Mouse (Mus musculus): Measurements from ENCODE around the gene Hrh3. TPM values are rescaled to one million over a fixed set of nuclear protein-coding genes. Genes with fewer than 3 reads are reported as not detected.
A peak's percentile ranks its signal among the peaks of the same experiment; 100 is the strongest.

Hrh3 gene
- polyA plus RNA-seq, 1 experiment from 2014 or later, result 2.1 TPM

DNA sequence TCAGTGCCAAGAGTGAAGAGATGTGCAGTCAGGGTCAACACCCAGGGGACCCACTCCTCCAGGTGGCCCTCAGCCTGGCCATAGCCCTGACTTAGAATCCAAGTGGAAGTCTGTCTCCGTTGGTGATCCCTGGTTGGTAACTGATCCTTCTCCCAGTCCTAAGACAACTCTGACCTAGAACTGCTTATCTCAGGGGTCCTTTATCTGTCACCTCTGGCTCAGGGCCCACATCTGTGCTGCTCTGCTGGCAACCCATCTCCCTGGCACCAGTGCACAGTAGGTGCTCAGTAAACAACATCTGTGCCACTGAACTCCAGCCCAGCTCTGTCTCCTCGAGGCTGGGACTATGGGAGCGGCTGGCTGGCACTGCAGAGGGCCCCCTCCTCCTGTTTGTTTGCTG lies 6.7 kb downstream of the Hrh3 start:
- no peak for ATAC-seq
- H3K36me3 ChIP-seq (ENCODE audit: control insufficient read depth, insufficient read depth, low read length), result no peaks in the 10 kb centered on the region
- H3K4me2 ChIP-seq (ENCODE audit: low read length), result no peak overlapping the region
- H3K27me3 ChIP-seq (replicated peaks; ENCODE audit: control insufficient read depth, insufficient read depth, low read length), result peaks cover 17% of the 10 kb centered on the region
- 40% methylated on average over 3 of the region's 3 CpGs for WGBS
- H3K9ac ChIP-seq (ENCODE audit: low read depth, low read length), result no peak overlapping the region
- no peaks in the 10 kb centered on the region for H3K9me3 ChIP-seq (ENCODE audit: control insufficient read depth, low read length)
- no peak overlapping the region for H3K4me3 ChIP-seq (ENCODE audit: low read length)
- H3K27ac ChIP-seq (ENCODE audit: low read depth, low read length), result no peak overlapping the region
- H3K4me1 ChIP-seq (ENCODE audit: control insufficient read depth, insufficient read depth, low read depth, low read length), result peaks cover 8% of the 10 kb centered on the region

DNA sequence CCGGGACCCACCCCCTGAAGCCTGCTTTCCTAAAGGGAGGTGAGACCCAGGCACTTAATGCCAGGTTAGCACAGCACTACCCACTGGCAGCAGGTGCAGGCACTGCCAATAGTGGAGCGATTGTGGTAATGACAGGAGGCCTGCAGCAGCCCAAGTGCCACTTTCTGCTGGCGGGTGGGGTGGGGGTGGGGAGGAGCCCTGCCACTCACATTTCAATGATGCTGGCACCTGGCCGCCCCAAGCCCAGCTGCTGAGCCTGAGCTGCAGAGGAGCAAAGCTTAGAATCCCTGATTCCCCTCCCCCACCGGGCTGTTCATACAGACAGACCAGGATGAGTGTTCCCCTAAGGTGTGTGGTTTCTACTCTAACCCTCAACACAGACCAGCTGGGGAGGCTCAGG lies 8.6 kb downstream of the Hrh3 start:
- Histone ChIP-seq H3K27me3 (replicated peaks; ENCODE audit: control insufficient read depth, insufficient read depth, low read length) (peaks cover 4% of the 10 kb centered on the region), H3K4me2 (ENCODE audit: low read length) (no peak overlapping the region), H3K9me3 (ENCODE audit: control insufficient read depth, low read length) (no peaks in the 10 kb centered on the region), H3K36me3 (ENCODE audit: control insufficient read depth, insufficient read depth, low read length) (no peaks in the 10 kb centered on the region), H3K4me1 (ENCODE audit: control insufficient read depth, insufficient read depth, low read depth, low read length) (peaks cover 8% of the 10 kb centered on the region), H3K27ac (ENCODE audit: low read depth, low read length) (no peak overlapping the region), H3K4me3 (ENCODE audit: low read length) (no peak overlapping the region), H3K9ac (ENCODE audit: low read depth, low read length) (no peak overlapping the region)
- WGBS, result 48% methylated on average over 4 of the region's 5 CpGs
- no peak for ATAC-seq

DNA sequence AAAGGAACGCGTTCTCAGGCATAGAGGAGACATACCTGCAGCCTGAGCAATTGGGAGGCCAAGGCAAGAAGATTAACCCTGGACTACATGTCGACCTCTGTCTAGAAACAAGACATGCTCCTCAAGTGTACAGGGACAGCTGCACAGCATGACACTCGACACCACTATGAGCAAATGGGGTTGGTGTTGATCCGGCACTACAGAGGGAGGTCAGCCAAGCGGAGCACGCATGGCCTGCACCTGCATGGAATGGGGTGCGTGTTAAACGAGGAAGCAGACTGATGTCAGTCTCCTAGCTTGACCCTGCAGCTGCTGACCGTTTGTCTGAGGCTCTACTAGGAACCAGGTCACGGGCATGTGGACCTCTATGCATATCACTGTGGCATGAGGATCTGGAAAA lies 14.0 kb downstream of the Hrh3 start:
- no peaks in the 10 kb centered on the region for H3K9me3 ChIP-seq (ENCODE audit: control insufficient read depth, low read length)
- no peak overlapping the region for H3K9ac ChIP-seq (ENCODE audit: low read depth, low read length)
- no peaks in the 10 kb centered on the region; the same call in 1 of the 2 replicates for H3K4me1 ChIP-seq (ENCODE audit: control insufficient read depth, insufficient read depth, low read depth, low read length)
- no peak for ATAC-seq
- no peaks in the 10 kb centered on the region for H3K27me3 ChIP-seq (replicated peaks; ENCODE audit: control insufficient read depth, insufficient read depth, low read length)
- no peaks in the 10 kb centered on the region for H3K36me3 ChIP-seq (ENCODE audit: control insufficient read depth, insufficient read depth, low read length)
- 76% methylated on average over 11 of the region's 11 CpGs for WGBS
- no peak overlapping the region for H3K4me2 ChIP-seq (ENCODE audit: low read length)
- H3K4me3 ChIP-seq (ENCODE audit: low read length), result no peak overlapping the region
- H3K27ac ChIP-seq (ENCODE audit: low read depth, low read length), result no peak overlapping the region

DNA sequence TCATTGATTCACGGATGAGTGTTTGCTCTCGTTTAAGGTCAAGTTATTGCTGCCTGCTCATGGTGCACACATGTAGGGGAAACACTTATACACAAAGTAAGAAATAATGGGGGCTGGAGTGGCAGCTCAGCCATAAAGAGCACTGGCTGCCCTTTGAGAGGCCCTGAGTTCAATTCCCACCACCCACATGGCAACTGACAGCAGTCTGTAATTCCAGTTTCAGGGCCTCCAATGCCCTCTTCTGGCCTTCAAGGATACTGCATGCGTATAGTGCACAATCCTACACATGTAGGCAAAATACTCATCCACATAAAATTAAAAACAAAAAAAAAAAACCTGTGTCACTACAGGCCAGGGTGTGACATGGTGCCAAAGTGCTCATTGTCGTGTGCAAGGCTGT lies 16.8 kb downstream of the Hrh3 start:
- Histone ChIP-seq H3K9me3 (ENCODE audit: control insufficient read depth, low read length) (no peaks in the 10 kb centered on the region), H3K27me3 (replicated peaks; ENCODE audit: control insufficient read depth, insufficient read depth, low read length) (no peaks in the 10 kb centered on the region), H3K4me1 (ENCODE audit: control insufficient read depth, insufficient read depth, low read depth, low read length) (no peaks in the 10 kb centered on the region; the same call in 1 of the 2 replicates), H3K9ac (ENCODE audit: low read depth, low read length) (no peak overlapping the region), H3K36me3 (ENCODE audit: control insufficient read depth, insufficient read depth, low read length) (peaks cover 3% of the 10 kb centered on the region), H3K27ac (ENCODE audit: low read depth, low read length) (no peak overlapping the region), H3K4me3 (ENCODE audit: low read length) (no peak overlapping the region), H3K4me2 (ENCODE audit: low read length) (no peak overlapping the region)
- WGBS, result 90% methylated on average over 4 of the region's 4 CpGs
- ATAC-seq, result no peak

DNA sequence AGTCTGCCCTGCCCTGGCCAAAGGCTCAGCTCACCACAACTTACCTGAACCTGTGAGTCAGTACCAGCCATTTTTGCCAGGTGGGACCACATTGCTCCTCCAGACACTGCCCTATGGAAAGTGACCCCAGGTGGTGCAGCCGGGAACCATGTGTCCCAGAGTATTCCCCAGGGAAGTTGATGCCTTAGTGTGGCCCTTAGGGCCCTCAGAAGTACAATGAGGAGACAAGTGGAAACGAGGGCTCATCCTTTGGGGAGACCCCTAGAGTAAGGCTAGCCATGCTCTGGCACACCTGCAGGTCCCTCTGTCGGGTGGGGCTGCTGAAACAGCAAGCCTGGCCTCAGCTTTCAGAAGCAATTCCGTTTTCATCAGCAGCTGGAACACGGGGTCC lies 17.7 kb downstream of the Hrh3 start:
- Histone ChIP-seq H3K4me3 (ENCODE audit: low read length) (no peak overlapping the region), H3K27ac (ENCODE audit: low read depth, low read length) (no peak overlapping the region; the same call in 1 of the 2 replicates), H3K9ac (ENCODE audit: low read depth, low read length) (no peak overlapping the region), H3K4me2 (ENCODE audit: low read length) (no peak overlapping the region), H3K36me3 (ENCODE audit: control insufficient read depth, insufficient read depth, low read length) (peaks cover 6% of the 10 kb centered on the region), H3K4me1 (ENCODE audit: control insufficient read depth, insufficient read depth, low read depth, low read length) (no peaks in the 10 kb centered on the region; the same call in 1 of the 2 replicates), H3K27me3 (replicated peaks; ENCODE audit: control insufficient read depth, insufficient read depth, low read length) (no peaks in the 10 kb centered on the region), H3K9me3 (ENCODE audit: control insufficient read depth, low read length) (no peaks in the 10 kb centered on the region)
- WGBS, result 85% methylated on average over 5 of the region's 5 CpGs
- no peak for ATAC-seq

GRCm38 (mm10) chr2:180085926-180086636 lies 18.2 kb downstream of the Hrh3 start:
- peak; percentile 40 for ATAC-seq
- H3K27ac ChIP-seq (ENCODE audit: low read depth, low read length), result peak overlapping the region; percentile 9; the same call in 1 of the 2 replicates
- H3K36me3 ChIP-seq (ENCODE audit: control insufficient read depth, insufficient read depth, low read length), result peaks cover 6% of the 10 kb centered on the region
- H3K9ac ChIP-seq (ENCODE audit: low read depth, low read length), result 0 out of 2 replicates have a peak overlapping the region, but pooled peaks have one; percentile 4
- no peak overlapping the region for H3K4me3 ChIP-seq (ENCODE audit: low read length)
- no peaks in the 10 kb centered on the region; the same call in 1 of the 2 replicates for H3K4me1 ChIP-seq (ENCODE audit: control insufficient read depth, insufficient read depth, low read depth, low read length)
- no peak overlapping the region for H3K4me2 ChIP-seq (ENCODE audit: low read length)
- H3K27me3 ChIP-seq (replicated peaks; ENCODE audit: control insufficient read depth, insufficient read depth, low read length), result no peaks in the 10 kb centered on the region
- whole genome bisulfite sequencing, result 66% methylated on average over 16 of the region's 16 CpGs
- no peaks in the 10 kb centered on the region for H3K9me3 ChIP-seq (ENCODE audit: control insufficient read depth, low read length)

GRCm38 (mm10) chr2:180084565-180084964 lies 19.7 kb downstream of the Hrh3 start:
- Histone ChIP-seq H3K9ac (ENCODE audit: low read depth, low read length) (no peak overlapping the region), H3K9me3 (ENCODE audit: control insufficient read depth, low read length) (no peaks in the 10 kb centered on the region), H3K27me3 (replicated peaks; ENCODE audit: control insufficient read depth, insufficient read depth, low read length) (no peaks in the 10 kb centered on the region), H3K4me3 (ENCODE audit: low read length) (no peak overlapping the region), H3K36me3 (ENCODE audit: control insufficient read depth, insufficient read depth, low read length) (peaks cover 6% of the 10 kb centered on the region), H3K4me1 (ENCODE audit: control insufficient read depth, insufficient read depth, low read depth, low read length) (no peaks in the 10 kb centered on the region; the same call in 1 of the 2 replicates), H3K27ac (ENCODE audit: low read depth, low read length) (no peak overlapping the region), H3K4me2 (ENCODE audit: low read length) (no peak overlapping the region)
- WGBS, result 55% methylated on average over 3 of the region's 3 CpGs
- no peak for ATAC-seq

GRCm38 (mm10) chr2:180083063-180083462 lies 21.2 kb downstream of the Hrh3 start:
- no peak overlapping the region for H3K4me3 ChIP-seq (ENCODE audit: low read length)
- no peak for ATAC-seq
- 91% methylated on average over 10 of the region's 10 CpGs for WGBS
- no peaks in the 10 kb centered on the region for H3K27me3 ChIP-seq (replicated peaks; ENCODE audit: control insufficient read depth, insufficient read depth, low read length)
- no peak overlapping the region for H3K27ac ChIP-seq (ENCODE audit: low read depth, low read length)
- H3K9me3 ChIP-seq (ENCODE audit: control insufficient read depth, low read length), result no peaks in the 10 kb centered on the region
- no peak overlapping the region for H3K4me2 ChIP-seq (ENCODE audit: low read length)
- H3K36me3 ChIP-seq (ENCODE audit: control insufficient read depth, insufficient read depth, low read length), result peaks cover 9% of the 10 kb centered on the region
- H3K9ac ChIP-seq (ENCODE audit: low read depth, low read length), result no peak overlapping the region
- H3K4me1 ChIP-seq (ENCODE audit: control insufficient read depth, insufficient read depth, low read depth, low read length), result no peaks in the 10 kb centered on the region; the same call in 1 of the 2 replicates

DNA sequence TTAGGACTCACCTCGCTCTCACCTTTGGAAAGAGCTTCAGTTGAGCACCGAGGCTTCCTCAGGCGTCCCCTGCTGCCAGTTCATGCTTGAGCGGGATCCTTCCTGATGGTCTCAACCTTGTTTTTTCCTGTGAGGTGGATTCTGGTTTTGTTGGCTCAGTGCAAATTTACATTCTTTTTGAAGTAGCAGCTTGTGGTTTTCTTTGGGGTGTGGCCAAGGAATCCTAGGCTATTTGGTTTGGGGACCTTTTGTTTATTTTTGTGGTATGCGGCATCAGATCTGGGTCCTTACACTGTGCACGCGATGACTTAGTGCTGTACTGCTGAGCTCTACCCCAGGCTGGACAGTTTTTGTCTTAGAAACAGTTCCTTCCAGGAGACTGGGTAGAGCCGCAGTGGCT lies 23.6 kb downstream of the Hrh3 start:
- Histone ChIP-seq H3K9ac (ENCODE audit: low read depth, low read length) (no peak overlapping the region), H3K36me3 (ENCODE audit: control insufficient read depth, insufficient read depth, low read length) (peaks cover 9% of the 10 kb centered on the region), H3K9me3 (ENCODE audit: control insufficient read depth, low read length) (no peaks in the 10 kb centered on the region), H3K4me3 (ENCODE audit: low read length) (no peak overlapping the region), H3K4me1 (ENCODE audit: control insufficient read depth, insufficient read depth, low read depth, low read length) (no peaks in the 10 kb centered on the region), H3K27ac (ENCODE audit: low read depth, low read length) (no peak overlapping the region), H3K4me2 (ENCODE audit: low read length) (no peak overlapping the region), H3K27me3 (replicated peaks; ENCODE audit: control insufficient read depth, insufficient read depth, low read length) (no peaks in the 10 kb centered on the region)
- no peak for ATAC-seq
- 90% methylated on average over 8 of the region's 8 CpGs for WGBS

All from hindbrain, embryonic 16.5 days (tissue).